Mouse (Mus musculus): ENCODE data around the gene Traf5.

DNA sequence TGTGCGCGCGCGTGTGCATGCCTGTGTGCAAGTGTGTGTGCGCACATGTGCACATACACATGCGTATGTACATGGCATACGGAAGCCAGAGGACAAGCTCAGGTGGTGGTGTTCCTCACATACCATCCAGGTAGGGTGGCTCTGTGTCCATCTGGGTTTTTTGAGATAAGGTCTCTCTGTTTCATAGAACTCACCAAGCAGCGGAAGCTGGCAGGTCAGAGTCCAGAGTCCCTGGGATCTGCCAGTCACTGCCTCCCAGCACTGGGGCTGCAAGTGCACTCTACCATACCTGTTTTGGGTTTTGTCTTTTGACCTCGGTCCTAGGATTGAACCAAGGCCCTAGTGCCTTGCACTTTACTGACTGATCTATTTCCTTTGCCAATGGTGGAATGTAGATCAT, 11.7 kb upstream of the Traf5 start:
- TF ChIP-seq POLR2A (IDR thresholded peaks at IDR 0.05; ENCODE audit: borderline replicate concordance, extremely low read depth, low read depth, low read length), result no peak
- TF ChIP-seq CTCF (IDR thresholded peaks at IDR 0.05; ENCODE audit: insufficient read depth, low read length), result no peak
